ENCODE assay signal across 8 mouse cellular contexts in the genomic region with DNA sequence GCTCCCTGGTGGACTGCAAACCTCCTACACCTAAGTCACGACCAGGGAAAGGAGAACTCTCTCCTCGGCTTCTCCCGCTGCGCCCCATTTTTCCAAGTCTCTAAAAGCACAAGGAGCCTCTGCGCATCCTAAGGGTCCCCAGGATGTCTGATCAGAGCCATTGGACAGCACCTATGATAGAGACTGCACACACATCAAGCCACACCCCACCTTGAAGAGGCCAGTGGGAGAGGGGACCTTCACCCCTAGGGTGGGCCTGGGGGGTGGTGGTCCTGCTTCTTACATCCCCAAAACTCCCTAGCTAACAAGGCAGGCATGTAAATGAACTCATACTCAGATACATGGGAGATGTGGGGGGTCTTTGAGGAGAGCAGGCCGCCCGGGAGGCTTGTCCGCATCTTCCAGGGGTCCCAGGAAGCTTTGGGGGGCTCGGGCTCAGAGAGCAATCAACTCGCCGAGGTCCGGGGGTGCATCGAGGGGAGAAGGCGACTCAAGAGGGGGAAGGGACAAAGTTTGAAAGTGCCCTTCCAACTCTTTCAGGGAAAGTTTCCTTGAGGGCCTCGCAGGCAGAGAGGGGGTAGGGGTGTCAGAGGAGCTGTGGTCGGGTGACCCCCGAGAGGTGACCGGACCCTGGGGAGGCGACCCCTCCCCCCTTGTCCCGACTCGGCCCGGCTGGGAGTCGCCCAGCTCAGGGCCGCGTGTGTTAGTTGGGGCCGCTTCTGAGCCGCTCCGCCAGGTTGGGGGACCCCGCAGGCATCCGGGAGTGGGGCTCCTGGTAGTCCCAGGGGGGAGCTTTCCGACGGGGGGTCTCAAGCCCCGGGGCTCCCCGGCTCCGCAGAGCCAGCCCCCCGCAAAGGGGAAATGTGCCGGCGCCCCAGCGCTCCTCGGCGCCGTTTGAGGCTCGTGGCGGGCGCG. TPM values are rescaled to one million over a fixed set of nuclear protein-coding genes. Genes with fewer than 3 reads are reported as not detected.
DNase-seq lines count a peak whose midpoint lies in the region; ATAC-seq and TF ChIP-seq lines count a peak whose summit lies in the region.

No protein-coding gene starts in this region.

- peak overlapping the region; percentile 99 for H3K27ac ChIP-seq in gastrocnemius, adult 2 months
- peak overlapping the region; percentile 94 for H3K27ac ChIP-seq in forebrain, embryonic 15.5 days (replicated peaks)
- H3K27ac ChIP-seq in liver, embryonic 14.5 days: peak overlapping the region; percentile 13; the same call in 1 of the 2 replicates
- peak overlapping the region; percentile 92 for H3K27ac ChIP-seq in small intestine, adult 2 months (ENCODE audit: insufficient read depth, low read depth, low read length)

- TF ChIP-seq POLR2A in small intestine, adult 2 months (IDR thresholded peaks at IDR 0.05; ENCODE audit: low read depth, low read length): 0 out of 2 replicates have a peak, but pooled peaks have one; percentile 4

- H3K27me3 ChIP-seq in forebrain, embryonic 15.5 days: no peaks in the 10 kb centered on the region
- H3K27me3 ChIP-seq in liver, embryonic 14.5 days (ENCODE audit: control insufficient read depth, insufficient read depth, low read length): peaks cover 65% of the 10 kb centered on the region
- H3K27me3 ChIP-seq in small intestine, adult 2 months (ENCODE audit: control insufficient read depth, insufficient read depth, low read length): no peaks in the 10 kb centered on the region

- H3K9ac ChIP-seq in forebrain, embryonic 15.5 days (replicated peaks): peak overlapping the region; percentile 83
- H3K9ac ChIP-seq in liver, embryonic 14.5 days (replicated peaks): peak overlapping the region; percentile 81

- no peak for TF ChIP-seq CTCF in gastrocnemius, adult 2 months (IDR thresholded peaks at IDR 0.05)
- no peak for TF ChIP-seq CTCF in liver, embryonic 14.5 days (IDR thresholded peaks at IDR 0.05; ENCODE audit: low read depth)
- no peak for TF ChIP-seq CTCF in small intestine, adult 2 months (IDR thresholded peaks at IDR 0.05; ENCODE audit: extremely low read depth, insufficient read length, insufficient replicate concordance, low read depth, low read length)

- H3K36me3 ChIP-seq in forebrain, embryonic 15.5 days: no peaks in the 10 kb centered on the region
- H3K36me3 ChIP-seq in liver, embryonic 14.5 days (replicated peaks; ENCODE audit: control insufficient read depth, insufficient read depth, low read depth): no peaks in the 10 kb centered on the region
- no peaks in the 10 kb centered on the region for H3K36me3 ChIP-seq in small intestine, adult 2 months (ENCODE audit: control insufficient read depth, insufficient read depth, low read length)

- intact Hi-C loops in gastrocnemius, adult 2 months (cut with DNase I): no loop called here

- H3K9me3 ChIP-seq in forebrain, embryonic 15.5 days: no peaks in the 10 kb centered on the region
- no peaks in the 10 kb centered on the region for H3K9me3 ChIP-seq in liver, embryonic 14.5 days (ENCODE audit: control insufficient read depth, low read length)

- 5% methylated on average over 44 of the region's 46 CpGs for WGBS in forebrain, embryonic 15.5 days
- 6% methylated on average over 45 of the region's 46 CpGs for WGBS in liver, embryonic 14.5 days (ENCODE audit: insufficient replicate concordance)
- 4% methylated on average over 45 of the region's 46 CpGs for WGBS in small intestine, adult 2 months

- ATAC-seq in forebrain, embryonic 15.5 days (replicated peaks): 0 out of 2 replicates have a peak, but pooled peaks have one; percentile 11
- ATAC-seq in liver, embryonic 14.5 days (ENCODE audit: insufficient read depth): peak; percentile 19; the same call in 1 of the 2 replicates

- peak; percentile 64 for DNase-seq in gastrocnemius, adult 2 months
- DNase-seq in gastrocnemius, adult 18-20 months (ENCODE audit: low spot score): no peak
- DNase-seq in adrenal gland, postnatal 14 days: peak; percentile 67
- peak; percentile 45 for DNase-seq in induced T-regulatory cell, adult 2 months (ENCODE audit: low read depth)
- no peak for DNase-seq in liver, embryonic 14.5 days (ENCODE audit: low read depth in 3 of 3, low spot score in 3 of 3)
- no peak for DNase-seq in left cerebral cortex, adult 11 months (ENCODE audit: low spot score)

- no peak for TF ChIP-seq EP300 in liver, embryonic 14.5 days (IDR thresholded peaks at IDR 0.05; ENCODE audit: low read depth)

- peak overlapping the region; percentile 96 for H3K4me2 ChIP-seq in forebrain, embryonic 15.5 days (replicated peaks)
- H3K4me2 ChIP-seq in liver, embryonic 14.5 days (ENCODE audit: low read depth): peak overlapping the region; percentile 81

- peak overlapping the region; percentile 94 for H3K4me3 ChIP-seq in gastrocnemius, adult 2 months
- H3K4me3 ChIP-seq in forebrain, embryonic 15.5 days: peak overlapping the region; percentile 83
- peak overlapping the region; percentile 57 to 63 for H3K4me3 ChIP-seq in liver, embryonic 14.5 days (ENCODE audit: insufficient read depth in 1 of 2, low read depth in 2 of 2, low read length in 2 of 2)
- H3K4me3 ChIP-seq in small intestine, adult 2 months (ENCODE audit: low read depth, low read length): peak overlapping the region; percentile 98

- peaks cover 52% of the 10 kb centered on the region for H3K4me1 ChIP-seq in forebrain, embryonic 15.5 days
- H3K4me1 ChIP-seq in liver, embryonic 14.5 days (replicated peaks; ENCODE audit: control insufficient read depth in 2 of 2, insufficient read depth in 2 of 2, low read length in 1 of 2): peaks cover 0 to 8% of the 10 kb centered on the region in 2 experiments; a peak in 3 of 4 replicates
- H3K4me1 ChIP-seq in small intestine, adult 2 months (ENCODE audit: control insufficient read depth, insufficient read depth, insufficient read length, low read length): peaks cover 24% of the 10 kb centered on the region

RNA-seq across cellular contexts. Expression of gene H1f0, which starts 0.7 kb away (rescaled TPM):
- 10 to 100 TPM; 71.8 to 76.8 TPM for total RNA-seq in gastrocnemius, adult 2 months (2021)
- 10 to 100 TPM; 74.4 to 86.9 TPM for total RNA-seq in gastrocnemius, adult 18-20 months (2021)
- total RNA-seq in adrenal gland, postnatal 14 days (2021): 162 and 178 TPM in 2 replicates
- 470 and 489 TPM in 2 replicates for polyA plus RNA-seq in forebrain, embryonic 15.5 days (2015; fragmentation: Nextera tagmentation; extraction: Ambion mirVana)
- polyA plus RNA-seq in liver, embryonic 14.5 days (2012; rRNA removed): 53.1 and 65.2 TPM in 2 replicates
- 47.8 and 52.8 TPM in 2 replicates for polyA plus RNA-seq in liver, embryonic 14.5 days (2014; fragmentation: Nextera tagmentation; extraction: Ambion mirVana)
- 120 and 218 TPM in 2 replicates for polyA plus RNA-seq in small intestine, adult 2 months (2012; rRNA removed)

RNA-seq across cellular contexts. Expression of gene Galr3, which starts 14.1 kb away (rescaled TPM):
- total RNA-seq in gastrocnemius, adult 2 months (2021): not detected
- total RNA-seq in gastrocnemius, adult 18-20 months (2021): not detected
- 0.41 and 0.78 TPM in 2 replicates for total RNA-seq in adrenal gland, postnatal 14 days (2021)
- not detected in 2 replicates for polyA plus RNA-seq in forebrain, embryonic 15.5 days (2015; fragmentation: Nextera tagmentation; extraction: Ambion mirVana)
- 0.30 and 0.50 TPM in 2 replicates for polyA plus RNA-seq in liver, embryonic 14.5 days (2012; rRNA removed)
- not detected in 2 replicates for polyA plus RNA-seq in liver, embryonic 14.5 days (2014; fragmentation: Nextera tagmentation; extraction: Ambion mirVana)
- 2.2 and 8.0 TPM in 2 replicates for polyA plus RNA-seq in small intestine, adult 2 months (2012; rRNA removed)

RNA-seq across cellular contexts. Expression of gene Ankrd54, which starts 35.1 kb away (rescaled TPM):
- total RNA-seq in gastrocnemius, adult 2 months (2021): 1 to 10 TPM; 4.5 to 5.1 TPM
- 1 to 10 TPM; 4.1 to 4.5 TPM for total RNA-seq in gastrocnemius, adult 18-20 months (2021)
- total RNA-seq in adrenal gland, postnatal 14 days (2021): 23.3 and 24.1 TPM in 2 replicates
- 61.6 and 65.5 TPM in 2 replicates for polyA plus RNA-seq in forebrain, embryonic 15.5 days (2015; fragmentation: Nextera tagmentation; extraction: Ambion mirVana)
- 39.9 and 43.4 TPM in 2 replicates for polyA plus RNA-seq in liver, embryonic 14.5 days (2012; rRNA removed)
- polyA plus RNA-seq in liver, embryonic 14.5 days (2014; fragmentation: Nextera tagmentation; extraction: Ambion mirVana): 37.7 and 48.3 TPM in 2 replicates
- polyA plus RNA-seq in small intestine, adult 2 months (2012; rRNA removed): 70.4 and 92.7 TPM in 2 replicates

RNA-seq across cellular contexts. Expression of gene Eif3l, which starts 47.4 kb away (rescaled TPM):
- total RNA-seq in gastrocnemius, adult 2 months (2021): 10 to 100 TPM; 53.6 to 54.0 TPM
- 10 to 100 TPM; 52.6 to 54.1 TPM for total RNA-seq in gastrocnemius, adult 18-20 months (2021)
- 171 and 177 TPM in 2 replicates for total RNA-seq in adrenal gland, postnatal 14 days (2021)
- polyA plus RNA-seq in forebrain, embryonic 15.5 days (2015; fragmentation: Nextera tagmentation; extraction: Ambion mirVana): 192 and 195 TPM in 2 replicates
- 99.9 and 104 TPM in 2 replicates for polyA plus RNA-seq in liver, embryonic 14.5 days (2012; rRNA removed)
- polyA plus RNA-seq in liver, embryonic 14.5 days (2014; fragmentation: Nextera tagmentation; extraction: Ambion mirVana): 130 and 132 TPM in 2 replicates
- polyA plus RNA-seq in small intestine, adult 2 months (2012; rRNA removed): 52.5 and 88.3 TPM in 2 replicates

Comparison
In these comparisons a context has a peak if more than half of its experiments do, and no peak if none do; other contexts are left out.
1. DNase-seq: peak in gastrocnemius, adult 2 months (single experiment), adrenal gland, postnatal 14 days (single experiment) and induced T-regulatory cell, adult 2 months (single experiment); none in gastrocnemius, adult 18-20 months (single experiment), liver, embryonic 14.5 days (0 of 3) and left cerebral cortex, adult 11 months (single experiment).
2. H3K27ac ChIP-seq: peak in every context shown above with its lines; median percentile 99 in gastrocnemius, adult 2 months; 94 in forebrain, embryonic 15.5 days; 92 in small intestine, adult 2 months; 13 in liver, embryonic 14.5 days.
3. Peak in every context shown above with its lines, with median percentiles within 50 percentile points of each other: H3K4me3 ChIP-seq.